Mouse (Mus musculus) brain, adult 2 months (tissue): ENCODE measurements around the gene Endou.

Source experiments
- DNase-seq: peaks from one replicate; pipeline ENCODE4 v3.0.0; 2011; ENCODE audit warnings: low read depth, low spot score

The Endou gene

DNA sequence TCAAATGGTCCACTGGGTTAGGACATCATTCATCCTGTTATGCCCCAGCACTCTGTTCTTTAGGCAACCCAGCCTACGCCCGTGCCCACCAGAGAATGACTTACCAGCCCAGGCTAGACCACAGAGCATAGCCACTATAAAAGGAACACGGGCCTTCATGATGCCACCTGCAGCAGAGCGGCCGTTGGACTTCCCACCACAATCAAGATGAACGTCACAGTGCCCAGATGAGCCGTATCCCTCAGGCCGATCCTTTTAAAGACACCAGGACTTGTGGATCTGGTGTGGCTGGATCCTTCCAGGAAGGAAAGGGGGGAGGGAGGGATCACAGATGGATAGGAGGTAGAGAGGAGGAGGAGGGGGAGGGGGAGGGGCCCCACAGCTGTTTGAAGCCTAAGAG is at the start of gene Endou:
Endou (minus strand) TSS at position 229 of the 400 bp plus-strand sequence.
- DNase-seq = no peak

DNA sequence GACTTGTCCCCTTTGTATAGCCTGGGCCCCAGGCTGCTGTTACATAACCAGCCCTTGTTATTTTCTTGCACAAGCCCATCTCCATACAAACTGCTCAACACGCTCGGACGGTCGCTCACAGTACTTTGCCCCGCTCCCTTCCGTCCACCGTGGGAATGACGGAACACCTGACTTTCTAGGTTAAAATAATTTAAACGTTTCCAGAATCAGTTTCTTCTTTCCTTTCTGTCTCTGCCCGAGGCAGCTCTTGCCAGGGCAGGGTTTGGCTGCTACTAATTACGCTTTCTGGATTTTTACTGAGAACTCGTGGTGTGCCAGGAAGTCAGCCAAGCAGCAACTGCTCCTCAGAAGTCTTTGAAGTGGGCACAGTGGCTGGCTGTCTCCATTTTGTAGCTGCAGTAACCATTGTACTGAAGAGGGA is 49.5 kb upstream of the Endou start:
- peak; percentile 60 for DNase-seq

DNA sequence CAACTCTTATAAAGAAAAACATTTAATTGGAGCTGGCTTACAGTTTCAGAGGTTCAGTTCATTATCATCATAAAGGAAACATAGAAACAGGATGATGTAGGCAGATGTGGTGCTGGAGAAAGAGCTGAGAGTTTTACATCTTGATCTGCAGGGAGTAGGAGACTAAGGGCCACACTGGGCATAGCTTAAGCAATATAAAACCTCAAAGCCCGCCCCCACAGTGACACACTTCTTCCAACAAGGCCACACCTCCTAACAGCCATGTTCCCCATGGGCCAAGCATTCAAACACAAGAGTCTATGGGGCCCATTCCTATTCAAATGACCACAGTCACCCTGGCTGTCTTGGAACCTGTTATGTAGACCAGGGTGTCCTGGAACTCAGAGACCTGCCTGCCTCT is 48.4 kb upstream of the Endou start:
- DNase-seq = no peak

DNA sequence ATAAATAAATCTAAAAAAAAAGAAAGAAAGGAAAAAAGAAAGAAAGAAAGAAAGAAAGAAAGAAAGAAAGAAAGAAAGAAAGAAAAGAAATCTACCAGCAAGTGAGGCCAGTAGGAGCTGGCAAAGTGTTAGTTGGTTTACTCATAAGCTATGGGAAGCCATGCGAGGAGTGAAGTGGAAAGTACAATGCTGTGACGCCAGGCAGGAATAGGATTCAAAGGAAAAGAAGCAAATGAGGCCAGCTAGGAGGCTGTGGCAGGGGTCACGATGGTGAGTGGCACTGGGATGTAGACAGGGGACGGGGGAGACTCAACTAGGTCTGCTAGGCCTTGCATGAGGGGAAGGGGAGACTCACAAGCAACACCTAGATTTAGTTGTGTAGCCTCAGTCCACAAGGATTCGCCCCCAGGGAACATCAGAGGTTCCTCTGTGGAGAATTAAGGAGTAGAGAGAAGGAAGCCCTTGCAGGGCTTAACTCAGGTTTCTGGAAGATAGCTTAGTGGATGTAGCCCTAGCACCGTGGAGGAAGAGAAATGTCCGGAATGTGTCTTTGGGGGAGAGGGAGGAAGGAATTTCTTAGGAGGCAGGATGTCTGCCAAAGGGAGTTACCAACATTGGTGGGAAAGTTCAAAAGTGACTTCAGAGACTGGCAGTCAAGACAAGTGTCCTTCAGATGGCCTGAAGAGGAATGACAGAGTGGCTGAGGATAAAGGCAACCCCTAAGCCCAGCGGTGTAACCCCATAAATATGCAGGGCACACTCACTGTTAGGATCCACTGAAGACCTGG is 47.4 kb upstream of the Endou start, which contains the start of gene Slc48a1:
Slc48a1 (plus strand) TSS at position 210 of the 788 bp plus-strand sequence.
- DNase-seq = no peak

DNA sequence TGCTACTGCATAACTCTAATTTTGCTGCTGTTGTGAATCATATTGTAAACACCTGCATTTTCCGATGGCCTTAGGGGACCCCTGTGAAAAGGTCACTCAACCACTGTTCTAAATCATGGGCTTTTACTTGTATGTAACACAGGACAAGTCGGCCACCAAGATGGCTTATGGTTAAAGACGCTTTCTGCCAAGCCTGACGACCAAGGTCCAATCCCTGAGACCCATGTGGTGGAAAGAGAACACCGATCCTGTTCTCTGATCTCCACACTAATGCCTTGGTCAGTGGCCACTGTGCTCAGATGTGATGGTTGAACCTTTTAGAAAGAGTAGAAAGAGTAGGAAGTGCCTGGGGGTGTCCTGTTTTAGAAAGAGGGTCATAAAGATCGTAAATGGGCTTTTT is 45.8 kb upstream of the Endou start:
- no peak for DNase-seq

DNA sequence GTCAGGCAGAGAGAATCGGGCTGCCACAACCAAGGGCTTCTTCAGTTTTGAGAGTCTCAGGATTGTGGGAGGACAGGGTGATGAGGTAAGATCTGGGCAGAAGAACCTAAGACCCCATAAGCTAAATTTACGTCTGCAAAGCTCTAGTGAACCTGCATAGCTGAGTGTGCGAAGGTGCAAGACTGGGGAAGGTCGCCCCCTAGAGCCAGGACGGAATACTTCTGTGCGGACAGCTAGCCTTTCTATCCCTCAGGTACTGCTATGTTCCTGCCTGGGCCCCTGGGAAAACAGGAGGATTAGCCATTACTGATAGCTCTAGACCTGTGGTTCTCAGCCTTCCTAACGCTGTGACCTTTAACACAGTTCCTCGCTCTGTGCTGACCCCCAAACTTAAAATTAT is 45.4 kb upstream of the Endou start:
- DNase-seq = peak; percentile 82

DNA sequence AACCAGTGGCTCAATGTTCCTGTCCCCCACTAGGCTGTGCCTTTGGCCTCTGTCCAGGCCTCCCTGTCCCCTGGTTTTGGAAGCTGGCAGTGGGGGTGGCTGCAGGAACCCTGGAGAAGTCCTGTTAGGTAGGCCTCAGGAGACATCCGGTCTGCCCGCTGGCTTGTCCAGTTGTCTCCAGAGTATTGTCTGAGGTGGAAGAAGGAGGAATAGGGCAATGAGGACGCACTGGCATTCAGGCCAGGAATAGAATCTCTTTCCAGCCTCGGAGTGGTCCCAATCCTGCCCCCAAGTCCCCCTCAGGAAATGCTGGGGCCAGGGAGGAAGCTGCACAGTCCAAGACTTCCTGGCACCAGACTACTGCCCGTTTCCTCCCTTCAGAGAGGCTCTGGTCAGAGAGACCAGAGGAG is 42.8 kb upstream of the Endou start:
- DNase-seq = no peak

DNA sequence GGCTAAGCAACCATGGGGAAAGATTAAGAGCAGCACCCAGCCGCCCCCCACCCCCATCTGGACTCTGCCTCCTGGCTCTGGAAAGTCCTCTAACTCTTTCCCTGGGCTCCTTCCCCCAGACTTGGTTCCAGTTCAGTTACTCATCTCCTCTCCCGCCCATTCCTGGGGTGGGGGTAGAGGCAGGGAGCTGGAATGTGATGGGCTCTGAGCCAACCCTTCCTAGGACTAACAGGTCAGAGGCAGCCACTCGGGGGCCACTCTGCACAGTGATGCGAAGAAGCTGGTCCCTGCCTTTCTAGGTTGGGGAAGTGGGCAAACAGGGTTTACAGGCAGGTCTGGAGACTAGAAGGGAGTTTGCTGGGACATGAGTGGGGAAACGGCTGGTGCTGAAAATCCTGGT is 42.0 kb upstream of the Endou start:
- no peak for DNase-seq

DNA sequence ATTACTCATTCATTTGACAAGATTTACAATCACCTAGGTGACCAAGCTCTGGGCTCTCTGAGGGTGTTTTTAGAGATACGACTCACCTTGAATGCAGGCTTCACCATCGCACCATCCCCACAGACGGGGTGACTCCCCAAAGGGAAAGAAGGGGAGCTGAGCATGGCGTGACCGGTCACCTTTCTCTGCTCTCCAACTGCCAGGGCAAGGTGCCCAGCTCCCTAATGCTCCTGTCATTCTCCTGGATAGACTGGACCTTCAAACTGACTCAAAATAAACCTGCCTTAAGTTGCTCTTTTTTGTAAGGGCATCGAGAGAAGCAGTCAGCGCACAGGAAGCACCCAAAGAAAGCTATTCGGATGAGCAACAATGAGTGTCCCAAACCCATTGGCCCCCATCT is 39.1 kb upstream of the Endou start:
- no peak for DNase-seq

DNA sequence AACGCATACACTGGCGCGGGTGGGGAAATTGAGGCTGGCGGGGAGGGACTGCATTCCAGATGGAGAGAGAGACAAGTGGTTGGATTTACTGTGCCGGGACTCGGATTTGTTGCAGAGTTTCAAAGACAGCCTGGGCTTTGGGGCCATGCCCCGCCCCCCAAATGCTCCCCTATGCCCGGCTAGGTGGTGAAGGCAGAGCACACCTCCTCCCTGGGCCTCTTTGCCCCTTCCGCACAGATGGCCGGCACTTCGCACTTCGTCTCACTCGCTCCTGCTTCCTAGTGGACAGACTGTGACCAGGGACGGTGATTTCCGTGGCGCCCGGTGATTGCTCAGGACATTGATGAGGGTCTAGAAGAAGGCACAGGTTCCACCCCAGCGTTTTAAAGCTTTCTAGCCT is 37.1 kb upstream of the Endou start:
- no peak for DNase-seq

DNA sequence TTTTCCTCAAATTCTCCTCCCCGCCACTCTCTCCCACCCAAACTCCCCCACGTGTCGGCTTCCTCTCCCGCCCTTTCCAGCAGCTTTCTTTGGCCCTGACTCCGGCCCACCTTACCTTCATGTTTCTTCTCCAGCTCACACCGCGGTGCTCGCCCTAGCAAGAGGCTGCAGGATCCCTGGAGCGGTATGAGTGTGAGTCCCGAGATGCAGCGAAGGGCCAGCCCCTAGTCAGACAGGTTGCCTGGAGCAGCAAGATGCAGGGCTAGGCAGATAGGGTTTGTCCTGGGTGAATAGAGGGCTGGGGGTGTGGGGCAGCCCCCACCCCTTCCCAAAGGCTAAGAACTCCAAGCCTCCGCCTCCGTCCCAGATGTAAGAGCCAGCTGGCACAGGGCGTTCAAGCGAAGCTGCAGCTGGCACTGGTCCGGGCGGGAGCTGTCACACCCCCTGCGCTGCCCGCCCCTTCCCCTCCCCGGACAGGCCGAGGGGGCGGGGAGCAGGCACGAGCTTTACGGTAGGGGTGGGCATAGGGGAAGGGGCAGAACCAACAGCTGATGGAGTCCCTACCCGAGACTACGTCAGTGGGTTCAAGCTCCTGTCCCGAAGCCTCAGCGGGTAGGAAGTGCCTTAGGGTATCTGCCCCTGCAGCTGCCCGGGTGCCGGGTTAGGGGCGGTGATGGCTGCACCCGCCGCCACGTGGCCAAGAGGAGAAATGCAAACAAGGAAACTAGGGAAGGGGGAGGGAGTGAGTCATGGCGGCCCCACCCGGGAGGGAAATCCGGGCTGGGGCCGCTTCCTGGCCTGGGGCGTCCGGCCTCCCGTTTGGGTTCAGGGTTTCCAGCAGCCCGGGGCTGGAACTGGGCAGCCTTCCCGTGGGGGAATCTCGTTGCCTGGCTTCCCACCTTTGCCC is 36.4 kb upstream of the Endou start, which contains the start of gene Rapgef3:
Rapgef3 (minus strand) TSS at position 693 of the 907 bp plus-strand sequence.
- peak; percentile 83 for DNase-seq

DNA sequence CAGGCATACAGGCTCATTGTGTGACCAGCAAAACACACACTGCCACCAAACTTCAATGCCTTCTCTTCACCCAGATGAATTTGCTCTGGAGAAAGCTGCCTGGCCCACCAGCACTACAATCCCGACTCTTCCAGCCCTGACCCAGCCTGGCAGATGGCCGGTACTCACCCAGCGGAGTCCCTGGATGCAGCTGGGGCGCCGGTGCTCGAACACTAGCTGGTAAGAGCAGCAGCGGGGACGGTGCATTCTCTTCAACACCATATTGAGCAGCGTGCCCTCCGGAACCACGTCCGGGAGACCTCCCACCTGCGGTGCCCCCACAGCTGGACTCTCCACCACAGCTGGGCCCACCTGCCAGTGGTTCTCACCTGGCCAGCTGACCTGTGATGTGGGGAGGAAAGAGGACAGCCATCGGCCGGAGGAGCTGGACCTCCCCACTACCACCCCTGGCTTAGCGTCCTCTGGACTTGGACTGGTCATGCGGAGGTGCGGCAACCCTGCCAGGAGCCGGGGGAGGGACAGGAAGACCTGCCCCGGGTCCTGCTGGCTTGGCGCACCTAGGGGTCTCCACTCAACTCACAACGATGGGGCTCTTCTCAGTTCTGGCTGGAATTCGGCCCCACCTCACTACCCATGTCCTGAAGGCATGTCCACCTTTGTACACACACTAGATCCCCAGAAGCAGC is 35.6 kb upstream of the Endou start:
- DNase-seq = no peak

DNA sequence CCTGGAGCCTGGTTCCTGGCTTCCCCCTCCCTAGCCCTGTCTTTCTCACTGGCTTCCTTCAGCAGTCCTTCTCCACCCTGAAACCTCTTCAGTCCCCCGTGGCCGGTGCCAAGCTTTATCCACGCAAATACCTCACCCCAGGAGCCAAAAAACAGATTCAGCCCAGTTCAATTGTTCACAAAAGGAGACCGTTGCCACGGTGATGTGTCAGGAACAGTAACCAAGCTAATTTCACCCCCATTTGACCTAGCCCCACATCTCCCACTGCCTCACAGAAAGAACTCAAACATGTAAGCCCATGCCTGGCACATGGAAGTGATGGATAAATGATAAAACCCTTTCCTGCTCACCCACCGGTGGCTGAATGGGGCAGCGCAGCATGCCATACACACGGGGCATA is 35.1 kb upstream of the Endou start:
- DNase-seq = no peak

DNA sequence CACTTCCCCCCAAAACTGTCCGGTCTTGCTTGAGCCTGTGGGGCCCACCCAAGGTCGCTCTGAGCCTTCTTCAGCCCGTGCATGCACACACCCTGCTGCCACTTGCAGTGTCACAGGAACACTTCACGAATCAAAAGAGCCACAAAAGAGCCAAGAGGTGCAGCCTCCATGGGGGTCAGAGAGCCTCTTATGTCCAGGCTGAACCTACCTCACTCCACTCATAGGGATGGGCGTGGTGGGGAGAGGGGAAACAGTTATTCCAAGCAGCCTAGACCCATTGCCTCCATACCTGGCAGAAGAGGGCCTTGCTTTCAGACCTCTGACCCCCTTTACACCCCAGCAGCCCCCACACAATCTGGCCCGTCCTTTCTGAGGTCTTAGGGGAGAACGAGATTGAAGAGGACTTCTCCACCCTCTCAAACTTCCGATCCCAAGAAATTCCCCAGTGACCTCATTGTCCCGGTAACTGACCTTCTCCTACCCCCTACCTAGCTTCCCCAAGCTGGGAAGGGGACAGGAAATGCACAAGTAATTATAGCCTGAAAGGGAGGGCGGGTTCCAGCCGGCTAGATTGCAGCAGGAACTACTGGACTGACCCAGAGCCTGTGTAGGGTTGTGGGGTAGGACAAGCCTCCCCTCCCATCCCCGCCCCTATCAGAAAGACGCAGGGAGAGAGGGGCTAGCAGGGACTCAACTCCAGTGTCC is 34.1 kb upstream of the Endou start:
- DNase-seq = no peak

DNA sequence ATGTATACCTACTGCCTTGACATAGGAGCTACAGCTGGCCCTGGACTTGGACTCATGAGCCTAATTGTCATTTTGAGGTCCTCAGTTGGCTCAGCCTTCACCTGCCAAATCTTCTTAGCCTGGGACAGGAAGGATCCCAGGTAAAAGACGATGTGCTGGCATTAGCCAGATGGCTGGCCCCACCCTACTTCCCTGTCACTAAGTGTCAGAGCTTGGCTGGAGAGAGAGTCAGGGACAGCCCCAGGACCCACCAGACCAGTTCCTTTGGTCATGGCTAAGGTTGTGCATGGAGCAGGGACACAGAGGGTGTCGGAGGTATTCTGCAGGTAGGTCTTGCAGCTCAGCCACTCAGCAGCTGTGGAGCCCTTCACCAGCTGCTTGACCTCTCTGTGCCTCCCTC is 33.4 kb upstream of the Endou start:
- DNase-seq = no peak

DNA sequence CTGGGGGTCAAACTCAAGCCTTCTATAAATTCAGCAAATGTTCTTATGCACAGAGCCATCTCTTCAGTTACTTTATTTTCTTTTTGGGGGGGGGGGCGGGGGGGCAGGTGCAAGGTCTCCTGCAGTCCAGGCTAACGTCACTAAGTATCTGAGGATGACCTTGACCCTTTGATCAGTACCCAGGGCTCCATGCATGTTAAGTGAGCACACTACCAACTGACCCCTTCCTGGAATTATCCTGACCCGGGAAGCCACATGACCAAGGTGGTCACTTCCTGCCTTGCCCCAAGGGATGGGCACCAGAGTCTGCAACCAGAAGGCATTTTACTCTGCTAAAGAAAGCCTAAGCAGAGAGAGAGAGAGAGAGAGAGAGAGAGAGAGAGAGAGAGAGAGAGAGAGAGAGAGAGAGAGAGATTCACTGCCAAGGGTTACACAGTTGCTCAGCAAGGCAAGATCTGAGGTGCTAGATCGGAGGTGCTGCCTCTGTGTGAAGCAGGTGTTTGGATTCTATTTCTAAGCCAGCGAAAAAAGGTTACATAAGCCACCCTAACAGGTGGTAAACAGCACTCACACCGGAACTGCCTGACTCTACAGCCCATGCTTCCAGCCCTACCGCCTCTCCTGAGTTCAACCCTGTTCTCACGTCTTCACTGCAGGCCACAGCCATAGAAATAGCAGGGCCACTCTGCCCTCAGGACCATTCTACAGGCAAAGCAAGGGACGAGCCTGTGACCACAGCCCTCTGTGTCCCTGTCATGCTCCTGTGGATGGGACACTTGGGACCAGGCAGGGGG is 32.3 kb upstream of the Endou start:
- DNase-seq = peak; percentile 61

DNA sequence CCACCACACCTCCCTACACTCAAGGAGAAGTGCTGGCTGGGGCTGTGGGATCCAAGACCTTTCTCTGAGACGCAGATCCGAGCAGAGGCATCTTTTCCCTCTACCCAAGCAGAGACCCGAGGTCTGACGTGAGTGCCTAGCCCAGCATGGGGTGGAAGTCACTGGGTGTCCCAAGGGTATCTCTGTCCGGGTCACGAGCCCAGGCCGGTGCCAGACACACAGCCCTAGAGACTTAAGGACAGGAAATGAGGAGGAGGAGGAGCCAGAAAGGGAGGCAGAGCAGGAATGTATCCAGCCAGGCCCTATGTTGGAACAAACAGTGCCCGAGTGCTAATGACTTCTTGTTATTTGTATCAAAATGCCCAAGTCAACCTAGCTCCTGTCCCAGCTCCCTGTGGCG is 31.6 kb upstream of the Endou start:
- no peak for DNase-seq

DNA sequence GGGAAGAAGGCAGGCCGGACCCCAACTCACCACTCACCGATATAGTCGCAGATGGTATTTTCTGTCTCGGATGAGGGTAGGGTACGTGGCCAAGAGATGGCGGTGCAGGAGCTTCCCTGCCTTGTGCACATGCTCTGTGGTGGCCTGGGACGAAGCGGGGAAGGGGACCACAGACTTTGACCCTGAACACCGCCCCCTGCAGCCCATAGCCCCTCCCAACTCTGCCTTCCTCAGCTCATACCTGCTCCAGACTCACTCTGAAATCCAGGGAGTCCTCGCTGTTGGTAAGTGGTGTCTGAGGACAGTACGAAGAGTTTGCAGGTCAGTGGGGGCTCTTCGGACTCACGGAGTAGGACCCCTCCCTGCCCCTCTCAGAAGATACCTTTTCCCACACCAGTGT is 30.3 kb upstream of the Endou start:
- no peak for DNase-seq

DNA sequence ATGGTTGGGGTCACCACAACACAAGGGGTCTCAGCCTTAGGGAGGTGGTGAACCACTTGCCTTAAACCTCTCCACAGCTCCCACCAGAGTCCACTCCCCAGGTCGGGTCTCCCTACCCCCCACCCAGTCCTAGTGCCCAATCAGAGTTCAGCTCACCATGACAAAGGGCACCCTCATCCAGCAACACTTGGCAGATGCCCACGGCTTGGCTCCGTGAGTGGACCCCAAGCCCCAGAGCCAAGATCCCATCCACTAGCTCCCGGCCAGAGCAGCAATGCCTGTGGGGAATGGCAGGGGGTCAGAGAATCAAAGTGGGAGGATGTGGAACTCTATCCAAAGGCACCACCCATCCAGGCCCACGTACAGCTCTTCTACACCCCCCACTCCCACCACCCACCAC is 29.8 kb upstream of the Endou start:
- no peak for DNase-seq

DNA sequence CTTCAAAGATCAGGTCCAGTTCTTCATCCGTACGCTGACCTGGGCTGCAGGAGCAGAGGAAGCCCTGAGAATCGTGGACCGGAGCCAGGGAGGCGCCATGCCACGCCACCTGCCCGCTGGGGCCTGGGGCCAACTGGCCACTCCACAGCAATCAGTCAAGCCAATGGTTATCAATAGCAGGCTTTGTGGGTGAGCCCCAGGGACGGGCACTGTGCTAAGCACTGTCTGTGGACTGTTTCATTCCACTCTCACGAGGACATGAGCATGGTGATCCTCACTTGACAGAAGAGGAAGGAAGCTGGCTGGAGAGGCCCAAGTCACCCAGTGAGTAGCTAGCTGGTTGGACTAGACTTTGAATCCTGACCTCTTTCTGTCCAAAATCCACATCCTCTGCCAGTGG is 28.9 kb upstream of the Endou start:
- DNase-seq = peak; percentile 92

DNA sequence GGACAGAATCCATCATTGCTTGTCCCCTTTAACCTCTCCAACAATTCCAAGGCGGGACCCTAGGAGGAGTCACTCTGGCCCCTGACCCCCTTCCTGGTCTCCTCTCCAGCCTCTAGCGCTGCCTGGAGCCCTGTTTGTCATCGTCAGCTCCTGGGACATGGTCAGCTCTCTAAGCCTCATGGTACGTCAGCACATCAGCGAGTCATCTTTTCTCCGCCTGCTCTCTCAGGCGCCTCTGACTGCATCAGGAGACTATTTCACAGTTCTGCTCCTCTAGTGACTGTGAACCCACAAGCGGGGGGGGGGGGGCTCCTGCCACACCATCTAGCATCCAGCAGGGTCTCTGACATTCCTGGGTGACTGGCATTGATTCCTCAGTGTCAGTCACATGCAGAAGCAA is 24.2 kb upstream of the Endou start:
- no peak for DNase-seq
